Mouse (Mus musculus) heart, embryonic 16.5 days (tissue): ENCODE measurements at regions not wholly inside any gene's neighbourhood (a gene's known extent, or its start where the extent isn't known, plus 50 kb on each side); places are given as distances from the start of the nearest gene placed in this dataset.

Experiments
- ATAC-seq: fragments of 200-750 bp; cut with Nextera tagmentation; replicated peaks from 2 replicates; pipeline ENCODE4 v1.8.0; 2017; ENCODE audit warnings: moderate number of reproducible peaks; ENCODE audit not compliant: insufficient read depth, low FRiP score; ENCODE audit errors: extremely low read depth
- H3K27ac ChIP-seq: fragments of 300-500 bp; sonication (generic); 2 replicates; pipeline ENCODE4 v1.5.1; 2014; ENCODE audit warnings: mild to moderate bottlenecking, low read length, control low read depth, moderate library complexity
- H3K27me3 ChIP-seq: fragments of 300-500 bp; sonication (generic); 2 replicates; pipeline ENCODE4 v1.6.1; 2014; ENCODE audit warnings: low read length, mixed read lengths; ENCODE audit not compliant: control insufficient read depth, insufficient read depth
- H3K36me3 ChIP-seq: fragments of 300-500 bp; sonication (generic); 2 replicates; pipeline ENCODE4 v1.6.1; 2014; ENCODE audit not compliant: control insufficient read depth, insufficient read depth
- H3K4me1 ChIP-seq: fragments of 300-500 bp; sonication (generic); 2 replicates; pipeline ENCODE4 v1.6.1; 2014; ENCODE audit warnings: low read length, mixed read lengths; ENCODE audit not compliant: control insufficient read depth, insufficient read depth
- H3K4me2 ChIP-seq: fragments of 300-500 bp; sonication (generic); 2 replicates; pipeline ENCODE4 v1.6.1; 2014; ENCODE audit warnings: low read depth, mild to moderate bottlenecking, control low read depth, low read length
- H3K4me3 ChIP-seq: fragments of 300-500 bp; sonication (generic); 2 replicates; pipeline ENCODE4 v1.5.1; 2014; ENCODE audit warnings: mild to moderate bottlenecking, control low read depth, low read length
- H3K9ac ChIP-seq: fragments of 300-500 bp; sonication (generic); 2 replicates; pipeline ENCODE4 v1.6.1; 2014; ENCODE audit warnings: low read length, control low read depth
- H3K9me3 ChIP-seq: fragments of 300-500 bp; sonication (generic); replicated peaks from 2 replicates; pipeline ENCODE4 v1.6.1; 2016; ENCODE audit warnings: low read length; ENCODE audit not compliant: control insufficient read depth
- WGBS: fragments of 180-500 bp; shearing (Covaris S2); extraction: QIAGEN DNeasy Blood & Tissue Kit; methylation state at CpG from one replicate; pipeline ENCODE4 v1.1.7; 2014; 5-methylcytosine and 5-hydroxymethylcytosine counted together

DNA sequence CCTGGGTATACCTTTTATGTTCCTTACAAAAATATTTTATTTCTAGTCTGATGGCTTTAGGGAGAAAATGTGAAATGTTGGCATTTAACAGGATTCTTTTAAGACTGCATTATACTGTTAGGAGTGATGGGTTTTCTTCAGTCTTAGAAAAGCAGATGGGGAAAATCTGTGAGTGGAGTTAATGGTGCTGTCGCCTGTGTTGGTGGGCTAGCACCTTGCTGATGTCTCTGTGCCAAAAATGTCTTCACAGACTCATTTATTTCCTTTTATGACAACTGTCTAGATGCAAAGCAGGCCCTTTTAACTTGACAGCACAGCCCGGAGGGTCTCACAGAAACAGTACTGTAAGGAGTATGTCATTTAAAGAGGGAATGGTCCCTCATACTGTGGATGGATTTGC lies 131.9 kb upstream of the Fn1 start:
- WGBS = 81% methylated on average over 2 of the region's 2 CpGs
- H3K27ac ChIP-seq = no peak overlapping the region
- H3K4me1 ChIP-seq = no peaks in the 10 kb centered on the region
- no peaks in the 10 kb centered on the region for H3K36me3 ChIP-seq
- no peak overlapping the region for H3K4me3 ChIP-seq
- no peak for ATAC-seq
- 0 out of 2 replicates have a peak, but pooled peaks cover 4% of the 10 kb centered on the region for H3K9me3 ChIP-seq
- H3K27me3 ChIP-seq = no peaks in the 10 kb centered on the region
- H3K9ac ChIP-seq = no peak overlapping the region
- H3K4me2 ChIP-seq = no peak overlapping the region

- Histone ChIP-seq H3K9me3 (no peaks in the 10 kb centered on the region), H3K36me3 (no peaks in the 10 kb centered on the region), H3K27me3 (no peaks in the 10 kb centered on the region), H3K4me2 (no peak overlapping the region), H3K4me1 (no peaks in the 10 kb centered on the region), H3K27ac (no peak overlapping the region), H3K9ac (no peak overlapping the region), H3K4me3 (no peak overlapping the region)
- WGBS = 93% methylated on average over 8 of the region's 8 CpGs
- ATAC-seq = no peak
Observed at GRCm38 (mm10) chr1:71778292-71778691, 125.3 kb upstream of the Fn1 start.

DNA sequence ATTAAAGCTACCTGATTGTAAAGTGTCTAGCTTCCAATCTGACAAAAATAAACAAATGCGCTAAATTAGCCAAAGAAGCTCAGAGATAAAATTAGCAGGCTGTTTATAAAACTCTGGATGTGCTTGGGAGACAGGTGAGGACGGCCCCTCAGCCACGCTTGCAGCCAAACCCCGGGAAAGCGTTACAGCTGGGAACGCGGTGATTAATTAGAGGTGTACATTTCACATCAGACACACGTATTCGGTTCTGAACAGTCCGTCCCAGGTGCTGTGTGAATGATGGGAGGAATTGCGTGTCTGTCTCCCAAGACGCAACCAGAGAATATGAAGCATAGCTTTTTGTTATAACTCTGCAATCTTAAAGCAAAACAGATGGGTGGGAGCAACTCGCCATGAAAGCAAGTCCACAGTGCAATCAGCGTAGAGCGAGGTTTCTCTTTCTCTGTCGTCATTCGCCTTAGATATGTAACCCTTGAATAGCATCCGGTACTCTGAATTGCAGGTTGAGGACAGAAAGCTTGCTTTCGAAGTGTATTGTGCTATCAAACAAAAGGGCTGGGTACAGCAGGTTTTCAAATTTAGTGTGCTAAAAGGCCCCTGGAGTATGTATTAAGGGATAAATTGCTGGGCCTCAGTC lies 123.0 kb upstream of the Fn1 start:
- Histone ChIP-seq H3K4me3 (no peak overlapping the region; the same call in 1 of the 2 replicates), H3K4me2 (peak overlapping the region; percentile 13; the same call in 1 of the 2 replicates), H3K9me3 (0 out of 2 replicates have a peak, but pooled peaks cover 3% of the 10 kb centered on the region), H3K27ac (no peak overlapping the region), H3K4me1 (no peaks in the 10 kb centered on the region), H3K36me3 (no peaks in the 10 kb centered on the region), H3K9ac (no peak overlapping the region), H3K27me3 (no peaks in the 10 kb centered on the region)
- 65% methylated on average over 19 of the region's 19 CpGs for WGBS
- ATAC-seq = no peak

DNA sequence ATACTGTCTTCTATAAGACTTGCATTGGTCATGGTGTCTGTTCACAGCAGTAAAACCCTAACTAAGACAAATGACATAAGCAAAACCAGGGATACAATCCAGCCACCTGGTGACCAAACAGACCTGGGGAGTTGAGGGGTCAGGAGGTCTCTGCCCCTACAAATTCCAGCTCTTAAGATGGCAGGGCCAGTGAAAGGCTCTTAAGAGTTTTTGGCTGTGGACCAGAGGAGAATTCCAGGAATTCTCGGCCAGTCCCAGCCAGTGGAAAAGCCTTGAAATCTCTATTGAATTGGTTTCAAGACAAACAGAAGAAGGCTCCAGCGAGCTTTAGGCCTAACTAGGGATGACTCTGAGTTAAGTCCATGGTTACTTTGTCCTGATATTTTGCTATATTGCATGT lies 119.5 kb upstream of the Fn1 start:
- Histone ChIP-seq H3K36me3 (no peaks in the 10 kb centered on the region), H3K4me1 (no peaks in the 10 kb centered on the region), H3K27me3 (no peaks in the 10 kb centered on the region), H3K4me2 (no peak overlapping the region), H3K9ac (no peak overlapping the region), H3K9me3 (0 out of 2 replicates have a peak, but pooled peaks cover 3% of the 10 kb centered on the region), H3K27ac (no peak overlapping the region), H3K4me3 (no peak overlapping the region)
- 60% methylated on average over 2 of the region's 2 CpGs for WGBS
- ATAC-seq = no peak

DNA sequence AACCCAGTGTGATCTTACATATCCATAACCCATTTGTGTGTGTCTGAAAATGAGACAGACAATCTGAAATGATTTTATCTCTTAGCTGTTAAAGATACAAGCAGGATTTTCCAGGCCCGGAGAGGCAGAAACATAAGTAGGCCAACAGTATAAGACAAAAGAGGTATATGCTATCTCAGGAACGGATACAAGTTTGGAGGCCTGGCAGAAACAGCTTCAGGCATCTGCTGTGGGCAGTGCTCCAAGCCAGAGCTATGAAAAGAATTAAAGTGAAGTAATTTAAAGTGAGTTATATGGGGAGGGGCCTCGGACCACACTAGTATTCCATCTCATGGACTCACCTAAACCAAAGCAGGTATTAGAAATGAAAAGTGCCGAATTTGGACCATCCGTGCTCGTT lies 118.8 kb upstream of the Fn1 start:
- Histone ChIP-seq H3K4me3 (no peak overlapping the region), H3K9ac (no peak overlapping the region), H3K4me1 (no peaks in the 10 kb centered on the region), H3K27me3 (no peaks in the 10 kb centered on the region), H3K4me2 (no peak overlapping the region), H3K27ac (0 out of 2 replicates have a peak overlapping the region, but pooled peaks have one; percentile 10), H3K9me3 (0 out of 2 replicates have a peak, but pooled peaks cover 3% of the 10 kb centered on the region), H3K36me3 (no peaks in the 10 kb centered on the region)
- WGBS = 68% methylated on average over 6 of the region's 6 CpGs
- no peak for ATAC-seq

GRCm38 (mm10) chr1:71769595-71769994 lies 116.6 kb upstream of the Fn1 start:
- WGBS = 74% methylated on average over 2 of the region's 2 CpGs
- H3K27me3 ChIP-seq = no peaks in the 10 kb centered on the region
- H3K4me3 ChIP-seq = no peak overlapping the region
- H3K4me2 ChIP-seq = no peak overlapping the region
- no peak overlapping the region for H3K9ac ChIP-seq
- no peak for ATAC-seq
- 0 out of 2 replicates have a peak, but pooled peaks cover 3% of the 10 kb centered on the region for H3K9me3 ChIP-seq
- no peak overlapping the region for H3K27ac ChIP-seq
- no peaks in the 10 kb centered on the region for H3K36me3 ChIP-seq
- H3K4me1 ChIP-seq = no peaks in the 10 kb centered on the region

GRCm38 (mm10) chr1:71767705-71768104 lies 114.7 kb upstream of the Fn1 start:
- Histone ChIP-seq H3K36me3 (no peaks in the 10 kb centered on the region), H3K4me2 (no peak overlapping the region), H3K9me3 (0 out of 2 replicates have a peak, but pooled peaks cover 3% of the 10 kb centered on the region), H3K9ac (no peak overlapping the region), H3K4me3 (no peak overlapping the region), H3K27ac (no peak overlapping the region), H3K4me1 (no peaks in the 10 kb centered on the region), H3K27me3 (no peaks in the 10 kb centered on the region)
- no peak for ATAC-seq
- 73% methylated on average over 3 of the region's 3 CpGs for WGBS

GRCm38 (mm10) chr1:71767076-71767475 lies 114.1 kb upstream of the Fn1 start:
- H3K27ac ChIP-seq = no peak overlapping the region
- ATAC-seq = peak; percentile 69; the same call in 1 of the 2 replicates
- no peak overlapping the region for H3K4me3 ChIP-seq
- H3K36me3 ChIP-seq = no peaks in the 10 kb centered on the region
- no peaks in the 10 kb centered on the region for H3K27me3 ChIP-seq
- H3K4me2 ChIP-seq = no peak overlapping the region
- 47% methylated on average over 5 of the region's 5 CpGs for WGBS
- no peak overlapping the region for H3K9ac ChIP-seq
- no peaks in the 10 kb centered on the region for H3K9me3 ChIP-seq
- H3K4me1 ChIP-seq = no peaks in the 10 kb centered on the region

GRCm38 (mm10) chr1:71764951-71765350 lies 112.0 kb upstream of the Fn1 start:
- Histone ChIP-seq H3K4me2 (no peak overlapping the region), H3K27ac (no peak overlapping the region), H3K27me3 (no peaks in the 10 kb centered on the region), H3K4me3 (no peak overlapping the region), H3K9me3 (no peaks in the 10 kb centered on the region), H3K36me3 (no peaks in the 10 kb centered on the region), H3K9ac (no peak overlapping the region), H3K4me1 (no peaks in the 10 kb centered on the region)
- no peak for ATAC-seq
- WGBS = 60% methylated on average over 6 of the region's 6 CpGs
